Mouse (Mus musculus): Measurements from ENCODE around the gene Cyb561. TPM values are rescaled to one million over a fixed set of nuclear protein-coding genes. Genes with fewer than 3 reads are reported as not detected.

Gene Cyb561
- polyA plus RNA-seq, 1 experiment from 2014 or later, result 70.5 TPM

- Histone ChIP-seq H3K9me3 (ENCODE audit: low read length) (no peaks in the 10 kb centered on the region), H3K9ac (replicated peaks; ENCODE audit: low read depth) (no peak overlapping the region), H3K4me2 (replicated peaks; ENCODE audit: low read depth, low read length) (no peak overlapping the region), H3K4me1 (ENCODE audit: insufficient read depth, low read depth, low read length) (no peaks in the 10 kb centered on the region), H3K36me3 (ENCODE audit: insufficient read depth, low read length) (no peaks in the 10 kb centered on the region), H3K27ac (ENCODE audit: low read length) (peak overlapping the region; percentile 47; the same call in 1 of the 2 replicates), H3K4me3 (ENCODE audit: low read depth, low read length) (no peak overlapping the region), H3K27me3 (replicated peaks; ENCODE audit: insufficient read depth, low read length) (no peaks in the 10 kb centered on the region)
- peak; percentile 42 for DNase-seq (ENCODE audit: low spot score)
- TF ChIP-seq CTCF (IDR thresholded peaks at IDR 0.05) (no peak), EP300 (IDR thresholded peaks at IDR 0.05) (peak; percentile 91)
- peak; percentile 56 for ATAC-seq
- WGBS, result 45% methylated on average over 6 of the region's 6 CpGs
These were observed 34.3 kb upstream of the Cyb561 start for GRCm38 (mm10) chr11:105987446-105987845.

GRCm38 (mm10) chr11:105984452-105984851, 31.3 kb upstream of the Cyb561 start:
- TF ChIP-seq CTCF (IDR thresholded peaks at IDR 0.05) (no peak), EP300 (IDR thresholded peaks at IDR 0.05) (no peak)
- Histone ChIP-seq H3K4me1 (ENCODE audit: insufficient read depth, low read depth, low read length) (no peaks in the 10 kb centered on the region), H3K36me3 (ENCODE audit: insufficient read depth, low read length) (no peaks in the 10 kb centered on the region), H3K9ac (replicated peaks; ENCODE audit: low read depth) (no peak overlapping the region), H3K27ac (ENCODE audit: low read length) (no peak overlapping the region), H3K9me3 (ENCODE audit: low read length) (no peaks in the 10 kb centered on the region), H3K27me3 (replicated peaks; ENCODE audit: insufficient read depth, low read length) (no peaks in the 10 kb centered on the region), H3K4me2 (replicated peaks; ENCODE audit: low read depth, low read length) (no peak overlapping the region), H3K4me3 (ENCODE audit: low read depth, low read length) (no peak overlapping the region)
- 72% methylated on average over 4 of the region's 4 CpGs for WGBS
- DNase-seq (ENCODE audit: low spot score) (no peak), ATAC-seq (no peak)

GRCm38 (mm10) chr11:105978634-105979033, 25.5 kb upstream of the Cyb561 start:
- no peak for TF ChIP-seq CTCF (IDR thresholded peaks at IDR 0.05)
- peak; percentile 52; the same call in 1 of the 2 replicates for TF ChIP-seq EP300 (IDR thresholded peaks at IDR 0.05)
- H3K9me3 ChIP-seq (ENCODE audit: low read length), result no peaks in the 10 kb centered on the region
- DNase-seq (ENCODE audit: low spot score) (no peak), ATAC-seq (peak; percentile 32; the same call in 1 of the 2 replicates)
- 44% methylated on average over 5 of the region's 5 CpGs for WGBS
- H3K4me3 ChIP-seq (ENCODE audit: low read depth, low read length), result no peak overlapping the region
- H3K4me2 ChIP-seq (replicated peaks; ENCODE audit: low read depth, low read length), result no peak overlapping the region
- no peaks in the 10 kb centered on the region for H3K4me1 ChIP-seq (ENCODE audit: insufficient read depth, low read depth, low read length)
- no peaks in the 10 kb centered on the region for H3K36me3 ChIP-seq (ENCODE audit: insufficient read depth, low read length)
- no peak overlapping the region for H3K9ac ChIP-seq (replicated peaks; ENCODE audit: low read depth)
- no peak overlapping the region for H3K27ac ChIP-seq (ENCODE audit: low read length)
- no peaks in the 10 kb centered on the region for H3K27me3 ChIP-seq (replicated peaks; ENCODE audit: insufficient read depth, low read length)

- Histone ChIP-seq H3K4me2 (replicated peaks; ENCODE audit: low read depth, low read length) (no peak overlapping the region), H3K4me1 (ENCODE audit: insufficient read depth, low read depth, low read length) (no peaks in the 10 kb centered on the region), H3K4me3 (ENCODE audit: low read depth, low read length) (no peak overlapping the region), H3K27me3 (replicated peaks; ENCODE audit: insufficient read depth, low read length) (no peaks in the 10 kb centered on the region), H3K9ac (replicated peaks; ENCODE audit: low read depth) (no peak overlapping the region), H3K27ac (ENCODE audit: low read length) (no peak overlapping the region), H3K9me3 (ENCODE audit: low read length) (no peaks in the 10 kb centered on the region), H3K36me3 (ENCODE audit: insufficient read depth, low read length) (no peaks in the 10 kb centered on the region)
- DNase-seq (ENCODE audit: low spot score) (no peak), ATAC-seq (no peak)
- 80% methylated on average over 2 of the region's 2 CpGs for WGBS
- TF ChIP-seq CTCF (IDR thresholded peaks at IDR 0.05) (no peak), EP300 (IDR thresholded peaks at IDR 0.05) (no peak)
These were observed 25.1 kb upstream of the Cyb561 start for GRCm38 (mm10) chr11:105978232-105978631.

DNA sequence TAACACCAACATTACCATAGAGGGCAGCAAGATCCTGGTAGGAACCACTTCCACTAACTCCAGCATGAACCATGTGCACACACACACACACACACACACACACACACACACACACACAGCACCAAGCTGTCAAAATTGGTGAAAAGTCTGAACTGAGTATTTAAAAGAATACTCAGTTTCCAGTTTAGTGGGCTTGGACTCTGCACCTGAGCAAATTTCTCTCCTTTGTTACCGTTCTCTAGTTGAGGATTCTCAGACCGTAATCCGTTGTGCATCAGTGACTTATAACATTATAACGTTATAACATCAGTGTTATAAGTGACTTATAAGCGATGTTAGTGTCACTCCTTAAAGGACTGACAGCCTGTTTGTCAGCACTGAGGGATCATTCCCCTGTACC, 22.5 kb upstream of the Cyb561 start:
- Histone ChIP-seq H3K4me2 (replicated peaks; ENCODE audit: low read depth, low read length) (no peak overlapping the region), H3K4me1 (ENCODE audit: insufficient read depth, low read depth, low read length) (no peaks in the 10 kb centered on the region), H3K36me3 (ENCODE audit: insufficient read depth, low read length) (no peaks in the 10 kb centered on the region), H3K9me3 (ENCODE audit: low read length) (no peaks in the 10 kb centered on the region), H3K27me3 (replicated peaks; ENCODE audit: insufficient read depth, low read length) (no peaks in the 10 kb centered on the region), H3K4me3 (ENCODE audit: low read depth, low read length) (no peak overlapping the region), H3K9ac (replicated peaks; ENCODE audit: low read depth) (no peak overlapping the region), H3K27ac (ENCODE audit: low read length) (no peak overlapping the region)
- DNase-seq (ENCODE audit: low spot score) (no peak), ATAC-seq (no peak)
- 89% methylated on average over 5 of the region's 5 CpGs for WGBS
- TF ChIP-seq EP300 (IDR thresholded peaks at IDR 0.05) (no peak), CTCF (IDR thresholded peaks at IDR 0.05) (no peak)

DNA sequence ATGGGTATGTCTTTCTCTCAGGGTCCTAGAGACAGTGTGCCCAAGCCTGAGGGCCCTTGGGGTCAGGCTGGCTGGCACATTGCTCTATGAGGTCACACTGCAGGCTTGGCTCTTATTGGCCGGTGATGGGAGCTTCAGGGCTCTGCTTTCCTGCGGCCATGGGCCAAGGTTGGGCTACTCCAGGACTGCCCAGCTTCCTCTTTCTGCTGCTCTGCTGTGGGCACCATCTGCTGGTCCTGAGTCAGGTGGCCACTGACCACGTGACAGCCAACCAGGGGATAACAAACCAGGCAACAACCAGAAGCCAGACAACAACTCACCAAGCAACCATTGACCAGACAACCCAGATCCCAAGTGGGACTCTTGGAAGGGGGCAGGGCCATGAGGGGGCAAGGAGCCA, 21.9 kb upstream of the Cyb561 start:
- ATAC-seq (no peak), DNase-seq (ENCODE audit: low spot score) (no peak)
- WGBS, result 83% methylated on average over 3 of the region's 3 CpGs
- H3K27ac ChIP-seq (ENCODE audit: low read length), result no peak overlapping the region
- no peak overlapping the region for H3K4me2 ChIP-seq (replicated peaks; ENCODE audit: low read depth, low read length)
- H3K4me3 ChIP-seq (ENCODE audit: low read depth, low read length), result no peak overlapping the region
- H3K9ac ChIP-seq (replicated peaks; ENCODE audit: low read depth), result no peak overlapping the region
- no peaks in the 10 kb centered on the region for H3K4me1 ChIP-seq (ENCODE audit: insufficient read depth, low read depth, low read length)
- H3K9me3 ChIP-seq (ENCODE audit: low read length), result no peaks in the 10 kb centered on the region
- H3K27me3 ChIP-seq (replicated peaks; ENCODE audit: insufficient read depth, low read length), result no peaks in the 10 kb centered on the region
- TF ChIP-seq EP300 (IDR thresholded peaks at IDR 0.05), result no peak
- no peak for TF ChIP-seq CTCF (IDR thresholded peaks at IDR 0.05)
- H3K36me3 ChIP-seq (ENCODE audit: insufficient read depth, low read length), result no peaks in the 10 kb centered on the region

- Histone ChIP-seq H3K27ac (ENCODE audit: low read length) (no peak overlapping the region), H3K4me1 (ENCODE audit: insufficient read depth, low read depth, low read length) (no peaks in the 10 kb centered on the region), H3K4me3 (ENCODE audit: low read depth, low read length) (no peak overlapping the region), H3K36me3 (ENCODE audit: insufficient read depth, low read length) (no peaks in the 10 kb centered on the region), H3K9me3 (ENCODE audit: low read length) (no peaks in the 10 kb centered on the region), H3K9ac (replicated peaks; ENCODE audit: low read depth) (no peak overlapping the region), H3K4me2 (replicated peaks; ENCODE audit: low read depth, low read length) (no peak overlapping the region), H3K27me3 (replicated peaks; ENCODE audit: insufficient read depth, low read length) (no peaks in the 10 kb centered on the region)
- DNase-seq (ENCODE audit: low spot score) (no peak), ATAC-seq (no peak)
- TF ChIP-seq CTCF (IDR thresholded peaks at IDR 0.05) (no peak), EP300 (IDR thresholded peaks at IDR 0.05) (no peak)
- 88% methylated on average over 6 of the region's 6 CpGs for WGBS
These were observed 21.5 kb upstream of the Cyb561 start for GRCm38 (mm10) chr11:105974593-105974992.

Measured in lung, postnatal 0 days (tissue).